Mouse (Mus musculus) G1E (cell line): Measurements from ENCODE around the gene Ylpm1. TPM values are rescaled to one million over a fixed set of nuclear protein-coding genes. Genes with fewer than 3 reads are reported as not detected.
A peak's percentile ranks its signal among the peaks of the same experiment; 100 is the strongest.

Experiments
- ATAC-seq: 2 replicates; pipeline ENCODE4 v1.8.0; 2016; ENCODE audit warnings: mild to moderate bottlenecking; ENCODE audit not compliant: insufficient number of reproducible peaks, poor library complexity, low FRiP score, severe bottlenecking; ENCODE audit errors: extremely low read depth
- DNase-seq: peaks from one replicate; pipeline ENCODE4 v3.0.0; 2012; ENCODE audit warnings: low spot score
- H3K27me3 ChIP-seq: 2 replicates; pipeline ENCODE4 v1.6.1; 2012; ENCODE audit warnings: mild to moderate bottlenecking, low read length, inconsistent platforms; ENCODE audit not compliant: insufficient read depth
- H3K36me3 ChIP-seq: replicated peaks from 2 replicates; pipeline ENCODE3; 2012; ENCODE audit warnings: mild to moderate bottlenecking, inconsistent platforms
- H3K4me1 ChIP-seq: 2 replicates; pipeline ENCODE4 v1.6.1; 2012; ENCODE audit warnings: low read depth, low read length, inconsistent platforms, mixed read lengths; ENCODE audit not compliant: insufficient read depth
- H3K4me3 ChIP-seq: 2 replicates; pipeline ENCODE4 v1.5.1; 2012; ENCODE audit warnings: low read depth, mild to moderate bottlenecking, inconsistent platforms, low read length, moderate library complexity, mixed read lengths
- H3K9me3 ChIP-seq: replicated peaks from 2 replicates; pipeline ENCODE4 v1.6.1; 2012; ENCODE audit warnings: inconsistent platforms
- CTCF ChIP-seq: IDR thresholded peaks from 2 replicates; pipeline ENCODE4 v1.5.1; 2012; ENCODE audit warnings: low read depth, low read length, inconsistent platforms, mixed read lengths
- GATA1 ChIP-seq: IDR thresholded peaks from 2 replicates; pipeline ENCODE4 v1.6.1; 2012; ENCODE audit warnings: borderline replicate concordance, low read length, inconsistent platforms, mixed read lengths
- GATA2 ChIP-seq: IDR thresholded peaks from 2 replicates; pipeline ENCODE4 v1.6.1; 2012; ENCODE audit warnings: low read depth, low read length, inconsistent platforms, borderline replicate concordance
- POLR2AphosphoS5 ChIP-seq: IDR thresholded peaks from 2 replicates; pipeline ENCODE4 v1.6.1; 2012; ENCODE audit warnings: low read depth, low read length, inconsistent platforms; ENCODE audit not compliant: insufficient replicate concordance
- TAL1 ChIP-seq: conservative IDR thresholded peaks from 2 replicates; pipeline ENCODE4 v1.6.1; 2012; ENCODE audit warnings: low read depth, low read length, inconsistent platforms, mixed read lengths
- polyA plus RNA-seq: library from polyadenylated mRNA; stranded (reverse); fragments of >175 nt; gene quantifications from 2 replicates; pipeline ENCODE4 v1.2.3, GENCODE M21; 2012
- total RNA-seq, 2 experiments: library from RNA; stranded (forward) in 1 of 2; stranded (reverse) in 1 of 2; fragments of 200-1000 nt in 1 of 2; fragments of >200 nt in 1 of 2; fragmentation: Nextera tagmentation in 1 of 2; gene quantifications; 2 replicates each; pipeline ENCODE4 v1.2.3; 2014 to 2017

Gene Ylpm1
- total and polyA plus RNA-seq, 3 experiments = 61.7 to 148 (median 77.0) TPM

- Histone ChIP-seq H3K4me1 (peaks cover 56% of the 10 kb centered on the region), H3K9me3 (no peaks in the 10 kb centered on the region), H3K27me3 (no peaks in the 10 kb centered on the region), H3K4me3 (peak within 1 kb of the TSS; percentile 86), H3K36me3 (peaks cover 52% of the 10 kb centered on the region)
- ATAC-seq (peak; percentile 65), DNase-seq (peak; percentile 96)
- TF ChIP-seq GATA1 = no peak
- 0 out of 2 replicates have a peak, but pooled peaks have one; percentile 38 for TF ChIP-seq POLR2AphosphoS5
Observed at GRCm38 (mm10) chr12:85110698-85111592, 114.8 kb downstream of the Ylpm1 start, which contains the start of the genes Prox2 and Dlst. Gene Prox2, minus strand, starts transcription at chr12:85110759. Gene Dlst, plus strand, starts transcription at chr12:85110833.

GRCm38 (mm10) chr12:85112550-85113251 is 116.6 kb downstream of the Ylpm1 start:
- DNase-seq = no peak

GRCm38 (mm10) chr12:85113337-85113736 is 117.2 kb downstream of the Ylpm1 start:
- Histone ChIP-seq H3K9me3 (no peaks in the 10 kb centered on the region), H3K36me3 (peaks cover 64% of the 10 kb centered on the region), H3K4me1 (peaks cover 62% of the 10 kb centered on the region), H3K4me3 (no peak overlapping the region), H3K27me3 (no peaks in the 10 kb centered on the region)
- DNase-seq (no peak), ATAC-seq (no peak)
- TF ChIP-seq GATA1 (no peak), CTCF (no peak), POLR2AphosphoS5 (no peak), TAL1 (no peak), GATA2 (no peak)

More at GRCm38 (mm10) chr12:85112550-85113251, 116.6 kb downstream of the Ylpm1 start:
- no peak for ATAC-seq
- Histone ChIP-seq H3K36me3 (peaks cover 60% of the 10 kb centered on the region), H3K4me1 (peaks cover 61% of the 10 kb centered on the region), H3K9me3 (no peaks in the 10 kb centered on the region), H3K4me3 (peak overlapping the region; percentile 31; the same call in 1 of the 2 replicates), H3K27me3 (no peaks in the 10 kb centered on the region)
- TF ChIP-seq GATA2 (no peak), POLR2AphosphoS5 (no peak), TAL1 (no peak), CTCF (no peak), GATA1 (no peak)

GRCm38 (mm10) chr12:85113917-85114316 is 117.8 kb downstream of the Ylpm1 start:
- DNase-seq (no peak), ATAC-seq (no peak)
- Histone ChIP-seq H3K36me3 (peaks cover 70% of the 10 kb centered on the region), H3K4me3 (no peak overlapping the region), H3K27me3 (no peaks in the 10 kb centered on the region), H3K4me1 (peaks cover 61% of the 10 kb centered on the region), H3K9me3 (no peaks in the 10 kb centered on the region)
- TF ChIP-seq GATA2 (no peak), CTCF (no peak), GATA1 (no peak), POLR2AphosphoS5 (no peak), TAL1 (no peak)

- H3K36me3 ChIP-seq = peaks cover 85% of the 10 kb centered on the region
- no peak for ATAC-seq
- H3K4me3 ChIP-seq = no peak overlapping the region
- no peaks in the 10 kb centered on the region for H3K27me3 ChIP-seq
- no peak for DNase-seq
- H3K9me3 ChIP-seq = no peaks in the 10 kb centered on the region
- H3K4me1 ChIP-seq = peaks cover 44% of the 10 kb centered on the region
- TF ChIP-seq CTCF (no peak), TAL1 (no peak), POLR2AphosphoS5 (no peak), GATA2 (no peak), GATA1 (no peak)
Observed at GRCm38 (mm10) chr12:85115678-85116077, 119.6 kb downstream of the Ylpm1 start.

Other genes starting within 250 kb of the Ylpm1 start
- 43.2 and 52.9 TPM in 2 replicates for gene Npc2, start 223.2 kb upstream of the Ylpm1 start, total RNA-seq (2014; fragmentation: Nextera tagmentation)
- 109 and 110 TPM in 2 replicates for gene Npc2, start 223.2 kb upstream of the Ylpm1 start, total RNA-seq (2017)
- gene Npc2, start 223.2 kb upstream of the Ylpm1 start, polyA plus RNA-seq = 137 and 219 TPM in 2 replicates
- 198 and 207 TPM in 2 replicates for gene Isca2, start 223.1 kb upstream of the Ylpm1 start, total RNA-seq (2014; fragmentation: Nextera tagmentation)
- 80.7 and 93.5 TPM in 2 replicates for gene Isca2, start 223.1 kb upstream of the Ylpm1 start, total RNA-seq (2017)
- gene Isca2, start 223.1 kb upstream of the Ylpm1 start, polyA plus RNA-seq = 52.3 and 55.1 TPM in 2 replicates
- not detected in 2 replicates for gene Ltbp2, start 119.8 kb upstream of the Ylpm1 start, total RNA-seq (2014; fragmentation: Nextera tagmentation)
- under 0.01 and 0.44 TPM in 2 replicates for gene Ltbp2, start 119.8 kb upstream of the Ylpm1 start, total RNA-seq (2017)
- gene Ltbp2, start 119.8 kb upstream of the Ylpm1 start, polyA plus RNA-seq = not detected in 2 replicates
- gene Fcf1, start 25.4 kb upstream of the Ylpm1 start, total RNA-seq (2014; fragmentation: Nextera tagmentation) = 81.6 and 91.3 TPM in 2 replicates
- gene Fcf1, start 25.4 kb upstream of the Ylpm1 start, total RNA-seq (2017) = 236 and 288 TPM in 2 replicates
- gene Fcf1, start 25.4 kb upstream of the Ylpm1 start, polyA plus RNA-seq = 20.8 and 30.0 TPM in 2 replicates
- 125 and 130 TPM in 2 replicates for gene Arel1, start 25.4 kb upstream of the Ylpm1 start, total RNA-seq (2014; fragmentation: Nextera tagmentation)
- gene Arel1, start 25.4 kb upstream of the Ylpm1 start, total RNA-seq (2017) = 122 and 124 TPM in 2 replicates
- gene Arel1, start 25.4 kb upstream of the Ylpm1 start, polyA plus RNA-seq = 7.4 and 12.7 TPM in 2 replicates
- 12.1 and 13.5 TPM in 2 replicates for gene Prox2, start 114.4 kb downstream of the Ylpm1 start, total RNA-seq (2014; fragmentation: Nextera tagmentation)
- 10.3 and 10.7 TPM in 2 replicates for gene Prox2, start 114.4 kb downstream of the Ylpm1 start, total RNA-seq (2017)
- 6.8 and 7.0 TPM in 2 replicates for gene Prox2, start 114.4 kb downstream of the Ylpm1 start, polyA plus RNA-seq
- gene Dlst, start 114.5 kb downstream of the Ylpm1 start, total RNA-seq (2014; fragmentation: Nextera tagmentation) = 208 and 213 TPM in 2 replicates
- 200 and 221 TPM in 2 replicates for gene Dlst, start 114.5 kb downstream of the Ylpm1 start, total RNA-seq (2017)
- gene Dlst, start 114.5 kb downstream of the Ylpm1 start, polyA plus RNA-seq = 728 and 1,047 TPM in 2 replicates
- gene Rps6kl1, start 154.9 kb downstream of the Ylpm1 start, total RNA-seq (2014; fragmentation: Nextera tagmentation) = not detected in 2 replicates
- gene Rps6kl1, start 154.9 kb downstream of the Ylpm1 start, total RNA-seq (2017) = 0.06 and 0.11 TPM in 2 replicates
- gene Rps6kl1, start 154.9 kb downstream of the Ylpm1 start, polyA plus RNA-seq = 0.03 TPM in 1 of 2 replicates, not detected in the other
- gene Pgf, start 181.5 kb downstream of the Ylpm1 start, total RNA-seq (2014; fragmentation: Nextera tagmentation) = not detected in 2 replicates
- gene Pgf, start 181.5 kb downstream of the Ylpm1 start, total RNA-seq (2017) = 1.9 and 2.1 TPM in 2 replicates
- gene Pgf, start 181.5 kb downstream of the Ylpm1 start, polyA plus RNA-seq = not detected in 2 replicates
- gene Eif2b2, start 223.2 kb downstream of the Ylpm1 start, total RNA-seq (2014; fragmentation: Nextera tagmentation) = 28.4 and 36.0 TPM in 2 replicates
- 136 and 155 TPM in 2 replicates for gene Eif2b2, start 223.2 kb downstream of the Ylpm1 start, total RNA-seq (2017)
- 320 and 408 TPM in 2 replicates for gene Eif2b2, start 223.2 kb downstream of the Ylpm1 start, polyA plus RNA-seq